In the genomic region with DNA sequence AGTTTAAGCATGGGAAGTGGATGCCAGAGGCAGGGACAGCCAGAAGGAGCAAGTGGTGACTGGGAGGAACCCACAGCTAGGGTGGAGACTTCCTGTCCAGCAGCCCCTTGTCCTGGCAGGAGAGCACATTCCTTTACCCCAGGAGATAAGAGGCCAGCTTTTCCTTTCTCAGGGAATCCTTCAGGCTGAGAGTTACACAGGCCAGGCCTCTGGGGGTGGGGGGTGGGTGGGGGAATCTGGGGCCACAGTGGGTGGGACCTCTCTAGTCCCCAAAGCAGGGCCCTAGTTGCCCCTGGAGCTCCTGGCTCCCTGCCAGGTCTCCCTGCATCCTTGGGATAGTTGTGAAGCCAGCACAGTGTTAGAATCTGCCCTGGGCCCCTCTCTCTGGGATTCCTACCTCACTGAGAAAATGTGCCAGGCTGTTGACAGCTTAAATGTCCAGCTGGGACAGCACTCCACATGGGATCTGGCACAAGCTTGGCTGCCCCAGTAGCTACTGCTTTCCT, we compare ENCODE assay signal across 8 mouse cellular contexts.
A peak's percentile ranks its signal among the peaks of the same experiment; 100 is the strongest.
DNase-seq lines count a peak whose midpoint lies in the region; ATAC-seq and TF ChIP-seq lines count a peak whose summit lies in the region.

No protein-coding gene starts in this region.

- no peak overlapping the region for H3K4me2 ChIP-seq in forebrain, postnatal 0 days (ENCODE audit: low read depth)
- H3K4me2 ChIP-seq in hindbrain, embryonic 16.5 days (ENCODE audit: low read length): no peak overlapping the region
- no peak overlapping the region for H3K4me2 ChIP-seq in liver, embryonic 12.5 days

- no peak for TF ChIP-seq CTCF in forebrain, postnatal 0 days (IDR thresholded peaks at IDR 0.05; ENCODE audit: low read depth)

- ATAC-seq in forebrain, postnatal 0 days: 0 out of 2 replicates have a peak, but pooled peaks have one; percentile 12
- ATAC-seq in hindbrain, embryonic 16.5 days: peak; percentile 71
- ATAC-seq in liver, embryonic 12.5 days: peak; percentile 33; the same call in 1 of the 2 replicates

- peaks cover 10% of the 10 kb centered on the region; the same call in 1 of the 2 replicates for H3K4me1 ChIP-seq in forebrain, postnatal 0 days (ENCODE audit: insufficient read depth)
- peaks cover 23% of the 10 kb centered on the region for H3K4me1 ChIP-seq in hindbrain, embryonic 16.5 days (ENCODE audit: control insufficient read depth, insufficient read depth, low read depth, low read length)
- peaks cover 12% of the 10 kb centered on the region; the same call in 1 of the 2 replicates for H3K4me1 ChIP-seq in liver, embryonic 12.5 days

- no peaks in the 10 kb centered on the region for H3K27me3 ChIP-seq in forebrain, postnatal 0 days (ENCODE audit: insufficient read depth, low read length)
- H3K27me3 ChIP-seq in hindbrain, embryonic 16.5 days (replicated peaks; ENCODE audit: control insufficient read depth, insufficient read depth, low read length): no peaks in the 10 kb centered on the region
- peaks cover 33% of the 10 kb centered on the region for H3K27me3 ChIP-seq in liver, embryonic 12.5 days (replicated peaks)

- H3K9ac ChIP-seq in forebrain, postnatal 0 days: no peak overlapping the region
- no peak overlapping the region for H3K9ac ChIP-seq in hindbrain, embryonic 16.5 days (ENCODE audit: low read depth, low read length)
- H3K9ac ChIP-seq in liver, embryonic 12.5 days: no peak overlapping the region

- H3K27ac ChIP-seq in forebrain, postnatal 0 days (ENCODE audit: low read depth, low read length): no peak overlapping the region
- peak overlapping the region; percentile 59 for H3K27ac ChIP-seq in hindbrain, embryonic 16.5 days (ENCODE audit: low read depth, low read length)
- H3K27ac ChIP-seq in liver, embryonic 12.5 days: 0 out of 2 replicates have a peak overlapping the region, but pooled peaks have one; percentile 31

- H3K9me3 ChIP-seq in forebrain, postnatal 0 days (ENCODE audit: low read length): no peaks in the 10 kb centered on the region
- H3K9me3 ChIP-seq in hindbrain, embryonic 16.5 days (ENCODE audit: control insufficient read depth, low read length): no peaks in the 10 kb centered on the region
- H3K9me3 ChIP-seq in liver, embryonic 12.5 days (replicated peaks): no peaks in the 10 kb centered on the region

- no peaks in the 10 kb centered on the region for H3K36me3 ChIP-seq in forebrain, postnatal 0 days (ENCODE audit: insufficient read depth)
- no peaks in the 10 kb centered on the region for H3K36me3 ChIP-seq in hindbrain, embryonic 16.5 days (ENCODE audit: control insufficient read depth, insufficient read depth, low read length)
- H3K36me3 ChIP-seq in liver, embryonic 12.5 days: no peaks in the 10 kb centered on the region

- DNase-seq in right cerebral cortex, postnatal 4 days: peak; percentile 26
- DNase-seq in right cerebral cortex, postnatal 25 days: no peak
- DNase-seq in forebrain, postnatal 0 days: no peak
- DNase-seq in retina, postnatal 1 day: peak; percentile 69
- DNase-seq in right cerebral cortex, postnatal 10 days (ENCODE audit: low spot score in 2 of 2): no peak
- no peak for DNase-seq in layer of hippocampus, adult 11-12 months (ENCODE audit: low spot score)

- H3K4me3 ChIP-seq in forebrain, postnatal 0 days (ENCODE audit: low read depth, low read length): no peak overlapping the region
- H3K4me3 ChIP-seq in hindbrain, embryonic 16.5 days (ENCODE audit: low read length): no peak overlapping the region
- no peak overlapping the region for H3K4me3 ChIP-seq in liver, embryonic 12.5 days

Comparison
In these comparisons a context has a peak if more than half of its experiments do, and no peak if none do; other contexts are left out.
1. DNase-seq: peak in right cerebral cortex, postnatal 4 days (single experiment) and retina, postnatal 1 day (single experiment); none in right cerebral cortex, postnatal 25 days (single experiment), forebrain, postnatal 0 days (single experiment), right cerebral cortex, postnatal 10 days (0 of 2) and layer of hippocampus, adult 11-12 months (single experiment).
2. ATAC-seq: peak in every context shown above with its lines; median percentile 71 in hindbrain, embryonic 16.5 days; 33 in liver, embryonic 12.5 days; 12 in forebrain, postnatal 0 days.